Mouse (Mus musculus) ES-E14 (cell line): ENCODE results near the gene Dapk1.

Experiments used
- CHD2 ChIP-seq: IDR thresholded peaks from 2 replicates; pipeline ENCODE4 v1.6.1; 2014; ENCODE audit warnings: mild to moderate bottlenecking, low read depth, low read length, inconsistent platforms
- HCFC1 ChIP-seq: IDR thresholded peaks from 2 replicates; pipeline ENCODE4 v1.6.1; 2012; ENCODE audit warnings: low read length, inconsistent platforms, borderline replicate concordance; ENCODE audit not compliant: insufficient read depth
- MAFK ChIP-seq: IDR thresholded peaks from 2 replicates; pipeline ENCODE4 v1.6.1; 2014; ENCODE audit warnings: mild to moderate bottlenecking, low read depth, low read length, inconsistent platforms; ENCODE audit not compliant: insufficient read depth
- ZC3H11A ChIP-seq: IDR thresholded peaks from 2 replicates; pipeline ENCODE4 v1.6.1; 2012; ENCODE audit warnings: low read depth, mild to moderate bottlenecking, inconsistent platforms, low read length, borderline replicate concordance
- ZNF384 ChIP-seq: IDR thresholded peaks from 2 replicates; pipeline ENCODE4 v1.6.1; 2012; ENCODE audit warnings: low read depth, low read length, inconsistent platforms

DNA sequence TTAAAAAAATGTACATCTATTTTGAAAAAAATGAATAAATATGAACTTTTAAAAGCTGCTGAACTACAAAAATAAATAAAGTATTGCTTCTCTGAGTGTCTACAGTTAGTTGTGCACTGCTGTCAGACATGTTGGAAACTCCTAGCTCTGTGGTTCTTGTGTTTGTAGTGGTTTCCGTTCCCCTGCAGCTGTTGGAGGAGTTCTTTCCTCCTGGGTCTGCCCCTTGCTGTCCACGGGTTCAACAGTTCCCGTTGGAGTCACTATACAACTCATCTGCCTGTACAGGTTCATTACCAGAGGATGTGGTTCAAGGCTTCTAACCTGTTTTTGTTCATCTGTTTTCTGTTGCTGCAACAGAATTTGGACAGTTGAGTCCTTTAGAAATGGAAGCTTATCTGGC, 10.4 kb downstream of the Dapk1 start:
- TF ChIP-seq ZNF384 (no peak), MAFK (no peak), ZC3H11A (no peak), CHD2 (no peak), HCFC1 (no peak)
